Mouse (Mus musculus) MEL (cell line): ENCODE data around the gene Gm5141.

Experiments
- CTCF ChIP-seq, 3 experiments: IDR thresholded peaks in 2 of 3; conservative IDR thresholded peaks in 1 of 3; 2 replicates each; pipeline ENCODE4 v1.5.1; 2011 to 2012; ENCODE audit warnings: low read length in 3 of 3, low read depth in 2 of 3, mild to moderate bottlenecking in 2 of 3, improper control_type of control experiment in 1 of 3, inconsistent platforms in 1 of 3, mixed read lengths in 1 of 3, moderate library complexity in 1 of 3; ENCODE audit not compliant: control insufficient read depth in 1 of 3, insufficient read depth in 1 of 3, poor library complexity in 1 of 3, severe bottlenecking in 1 of 3
- EP300 ChIP-seq, 2 experiments: IDR thresholded peaks; 2 replicates each; pipeline ENCODE4 v1.6.1; 2011; ENCODE audit warnings: improper control_type of control experiment in 2 of 2, low read length in 2 of 2, low read depth in 1 of 2, mild to moderate bottlenecking in 1 of 2
- ETS1 ChIP-seq: IDR thresholded peaks from 2 replicates; pipeline ENCODE4 v1.6.1; 2012; ENCODE audit warnings: low read depth, mild to moderate bottlenecking, inconsistent platforms, low read length, improper control_type of control experiment, moderate library complexity
- MAX ChIP-seq: IDR thresholded peaks from 2 replicates; pipeline ENCODE4 v1.6.1; 2011; ENCODE audit warnings: low read length, improper control_type of control experiment
- MAZ ChIP-seq: IDR thresholded peaks from 2 replicates; pipeline ENCODE4 v1.6.1; 2012; ENCODE audit warnings: low read depth, mild to moderate bottlenecking, inconsistent platforms, low read length, improper control_type of control experiment
- NELFE ChIP-seq: IDR thresholded peaks from 2 replicates; pipeline ENCODE4 v1.6.1; 2011; ENCODE audit warnings: low read depth, low read length, improper control_type of control experiment
- POLR2A ChIP-seq, 2 experiments: IDR thresholded peaks; 2 replicates each; pipeline ENCODE4 v1.6.1; 2011 to 2012; ENCODE audit warnings: low read length in 2 of 2, mild to moderate bottlenecking in 2 of 2, control low read depth in 1 of 2, improper control_type of control experiment in 1 of 2, low read depth in 1 of 2, moderate library complexity in 1 of 2; ENCODE audit not compliant: control insufficient read depth in 1 of 2, insufficient read depth in 1 of 2, poor library complexity in 1 of 2
- RAD21 ChIP-seq: IDR thresholded peaks from 2 replicates; pipeline ENCODE4 v1.6.1; 2011; ENCODE audit warnings: mild to moderate bottlenecking, low read depth, low read length, improper control_type of control experiment
- SIN3A ChIP-seq: IDR thresholded peaks from 2 replicates; pipeline ENCODE4 v1.6.1; 2012; ENCODE audit warnings: low read length, improper control_type of control experiment, inconsistent platforms
- TBP ChIP-seq: IDR thresholded peaks from 2 replicates; pipeline ENCODE4 v1.8.0; 2011; ENCODE audit warnings: low read depth, low read length, improper control_type of control experiment
- TCF12 ChIP-seq: IDR thresholded peaks from 2 replicates; pipeline ENCODE4 v1.6.1; 2014; ENCODE audit warnings: low read depth, mild to moderate bottlenecking, inconsistent platforms, low read length, improper control_type of control experiment, moderate library complexity
- ZC3H11A ChIP-seq: IDR thresholded peaks from 2 replicates; pipeline ENCODE4 v1.6.1; 2012; ENCODE audit warnings: low read depth, mild to moderate bottlenecking, inconsistent platforms, low read length, improper control_type of control experiment

- TF ChIP-seq SIN3A (no peak), TBP (no peak), MAX (no peak), ZC3H11A (no peak), ETS1 (no peak), CTCF (IDR thresholded peaks at IDR 0.05 in 2 of 3, conservative IDR thresholded peaks at IDR 0.05 in 1 of 3; ENCODE audit: control insufficient read depth in 1 of 3, insufficient read depth in 1 of 3, low read depth in 2 of 3, low read length in 3 of 3, poor library complexity in 1 of 3, severe bottlenecking in 1 of 3) (no peak), RAD21 (no peak), NELFE (no peak), TCF12 (no peak), EP300 (IDR thresholded peaks at IDR 0.05; ENCODE audit: low read depth in 1 of 2, low read length in 2 of 2) (no peak), POLR2A (IDR thresholded peaks at IDR 0.05; ENCODE audit: control insufficient read depth in 1 of 2, insufficient read depth in 1 of 2, low read depth in 1 of 2, low read length in 2 of 2, poor library complexity in 1 of 2) (no peak), MAZ (no peak)
These were observed 46.6 kb upstream of the Gm5141 start for GRCm38 (mm10) chr13:62832239-62832638.
